Mouse (Mus musculus) adrenal gland, postnatal 4 days (tissue): ENCODE measurements around the gene Vmn1r19. TPM values are rescaled to one million over a fixed set of nuclear protein-coding genes. Genes with fewer than 3 reads are reported as not detected.
"Not testable (repeated sequence)": the region's sequence is repeated elsewhere in the genome, so short reads cannot be mapped to it uniquely, and the experiment has no call there.

Experiments
- DNase-seq, 2 experiments: peaks; one replicate each; pipeline ENCODE4 v3.0.0; 2021 to 2022; ENCODE audit warnings: low spot score in 2 of 2, mixed read lengths in 2 of 2
- long read RNA-seq, 2 experiments: library from polyadenylated mRNA; stranded (forward); transcript quantifications; one replicate each; pipeline ENCODE4 v2.0.0; 2021
- total RNA-seq, 2 experiments: library from RNA; stranded (reverse); gene quantifications; 2 replicates each; pipeline ENCODE4 v1.2.3; 2021

Gene Vmn1r19
- total RNA-seq, result not detected
- long read RNA-seq, experiment 1, result 0 reads
- long read RNA-seq, experiment 2, result 0 reads

- DNase-seq, result not testable (repeated sequence)
These were observed at the start of gene Vmn1r19 for GRCm38 (mm10) chr6:57403480-57403879. Vmn1r19 (plus strand) TSS chr6:57403780.

- no peak for DNase-seq
These were observed 46.7 kb upstream of the Vmn1r19 start for GRCm38 (mm10) chr6:57356864-57357263.

- no peak for DNase-seq
These were observed 40.0 kb upstream of the Vmn1r19 start, which contains the start of gene Vmn1r17 for GRCm38 (mm10) chr6:57363627-57364026. Vmn1r17 (minus strand) TSS chr6:57363727.

GRCm38 (mm10) chr6:57365866-57366265 is 37.7 kb upstream of the Vmn1r19 start:
- not testable (repeated sequence) for DNase-seq

- DNase-seq, result no peak
These were observed 36.1 kb upstream of the Vmn1r19 start for GRCm38 (mm10) chr6:57367496-57367895.

- DNase-seq, result no peak
These were observed 7.9 kb upstream of the Vmn1r19 start, which contains the start of gene Vmn1r18 for GRCm38 (mm10) chr6:57395683-57396082. Vmn1r18 (minus strand) TSS chr6:57395783.

- no peak for DNase-seq
These were observed 25.1 kb downstream of the Vmn1r19 start, which contains the start of gene Vmn1r20 for GRCm38 (mm10) chr6:57428630-57429029. Vmn1r20 (plus strand) TSS chr6:57428930.

GRCm38 (mm10) chr6:57431196-57431595 is 27.6 kb downstream of the Vmn1r19 start:
- no peak for DNase-seq

Other genes with a start within 250 kb of the Vmn1r19 start
- gene Vmn1r12, start 246.9 kb upstream of the Vmn1r19 start, total RNA-seq, result not detected
- not detected for gene Vmn1r13, start 200.5 kb upstream of the Vmn1r19 start, total RNA-seq
- gene Vmn1r14, start 172.1 kb upstream of the Vmn1r19 start, total RNA-seq, result not detected
- not detected for gene Vmn1r15, start 145.8 kb upstream of the Vmn1r19 start, total RNA-seq
- not detected for gene Vmn1r16, start 74.3 kb upstream of the Vmn1r19 start, total RNA-seq
- not detected for gene Vmn1r17, start 40.1 kb upstream of the Vmn1r19 start, total RNA-seq
- gene Vmn1r18, start 8.0 kb upstream of the Vmn1r19 start, total RNA-seq, result not detected
- not detected for gene Vmn1r20, start 25.1 kb downstream of the Vmn1r19 start, total RNA-seq
- gene Ppm1k, start 131.7 kb downstream of the Vmn1r19 start, total RNA-seq, result 10 to 100 TPM; 31.1 to 42.3 TPM
- gene Herc6, start 177.2 kb downstream of the Vmn1r19 start, total RNA-seq, result 10 to 100 TPM; 11.6 to 16.5 TPM